Mouse (Mus musculus) cerebellum, postnatal 36 days (tissue): Measurements from ENCODE around the gene Btg2.

Experiments used
- DNase-seq, 2 experiments: peaks; one replicate each; pipeline ENCODE4 v3.0.0; 2021 to 2022; ENCODE audit warnings: mixed read lengths in 2 of 2

Btg2 gene

GRCm38 (mm10) chr1:134097956-134098725 lies 19.2 kb upstream of the Btg2 start:
- DNase-seq, result no peak

- DNase-seq, result no peak
Measured at GRCm38 (mm10) chr1:134097080-134097855, 18.3 kb upstream of the Btg2 start.

GRCm38 (mm10) chr1:134096264-134096934 lies 17.5 kb upstream of the Btg2 start:
- no peak for DNase-seq

GRCm38 (mm10) chr1:134095721-134096120 lies 16.8 kb upstream of the Btg2 start:
- DNase-seq, result no peak

- no peak for DNase-seq
Measured at GRCm38 (mm10) chr1:134095033-134095612, 16.2 kb upstream of the Btg2 start.

- no peak for DNase-seq
Measured at GRCm38 (mm10) chr1:134093771-134094526, 15.0 kb upstream of the Btg2 start.

GRCm38 (mm10) chr1:134092852-134093770 lies 14.2 kb upstream of the Btg2 start:
- peak; percentile 88 to 93 for DNase-seq

- no peak for DNase-seq
Measured at GRCm38 (mm10) chr1:134092368-134092767, 13.4 kb upstream of the Btg2 start.

GRCm38 (mm10) chr1:134091851-134092250 lies 12.9 kb upstream of the Btg2 start:
- no peak for DNase-seq

GRCm38 (mm10) chr1:134089074-134089473 lies 10.2 kb upstream of the Btg2 start:
- no peak for DNase-seq

- DNase-seq, result peak; percentile 56 to 64
Measured at GRCm38 (mm10) chr1:134086811-134087398, 8.0 kb upstream of the Btg2 start.

- no peak for DNase-seq
Measured at GRCm38 (mm10) chr1:134086017-134086416, 7.1 kb upstream of the Btg2 start.

- peak; percentile 40 to 61 for DNase-seq
Measured at GRCm38 (mm10) chr1:134084128-134084527, 5.2 kb upstream of the Btg2 start.

- DNase-seq, result no peak
Measured at GRCm38 (mm10) chr1:134083676-134084075, 4.8 kb upstream of the Btg2 start.

GRCm38 (mm10) chr1:134082987-134083516 lies 4.1 kb upstream of the Btg2 start:
- DNase-seq, result peak in 1 of 2 experiments; percentile 46

GRCm38 (mm10) chr1:134080881-134081450 lies 2.0 kb upstream of the Btg2 start:
- no peak for DNase-seq

GRCm38 (mm10) chr1:134080406-134080805 lies 1.5 kb upstream of the Btg2 start:
- no peak for DNase-seq

GRCm38 (mm10) chr1:134079477-134080163 lies 700 bp upstream of the Btg2 start:
- DNase-seq, result peak in 1 of 2 experiments; percentile 44

- DNase-seq, result peak in 1 of 2 experiments; percentile 54
Measured at GRCm38 (mm10) chr1:134078061-134078795, 692 bp downstream of the Btg2 start.
